Comparison of ENCODE assay signal across 7 mouse cellular contexts in the genomic region with DNA sequence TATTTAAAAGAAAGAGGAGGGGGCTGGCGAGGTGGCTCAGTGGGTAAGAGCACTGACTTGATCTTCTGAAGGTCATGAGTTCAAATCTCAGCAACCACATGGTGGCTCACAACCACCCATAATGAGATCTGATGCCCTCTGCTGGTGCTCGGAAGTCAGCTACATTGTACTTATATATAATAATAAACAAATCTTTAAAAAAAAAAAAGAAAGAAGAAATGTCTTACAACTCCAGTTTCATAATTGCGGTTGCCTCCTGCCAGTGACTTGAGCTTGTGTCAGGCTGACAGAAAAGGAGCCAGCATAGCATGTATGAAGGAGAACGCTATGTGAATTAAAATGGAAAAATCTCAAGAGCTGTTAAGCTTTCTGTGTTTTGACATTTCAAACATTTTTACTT. TPM values are rescaled to one million over a fixed set of nuclear protein-coding genes. Genes with fewer than 3 reads are reported as not detected.
A peak's percentile ranks its signal among the peaks of the same experiment; 100 is the strongest.
DNase-seq lines count a peak whose midpoint lies in the region; ATAC-seq and TF ChIP-seq lines count a peak whose summit lies in the region.
"Not testable (repeated sequence)": the region's sequence is repeated elsewhere in the genome, so short reads cannot be mapped to it uniquely, and the experiment has no call there.

No protein-coding gene starts in this region.

- peak; percentile 17 for TF ChIP-seq CTCF in left cerebral cortex, adult 2 months (IDR thresholded peaks at IDR 0.05)
- TF ChIP-seq CTCF in stomach, postnatal 0 days (IDR thresholded peaks at IDR 0.05; ENCODE audit: low read depth) = peak; percentile 42

- not testable (repeated sequence) for ATAC-seq in hindbrain, embryonic 14.5 days (ENCODE audit: low FRiP score); midbrain, embryonic 14.5 days (ENCODE audit: low FRiP score, low TSS enrichment); stomach, postnatal 0 days (ENCODE audit: low FRiP score, low TSS enrichment)

- H3K36me3 ChIP-seq in hindbrain, embryonic 14.5 days (replicated peaks; ENCODE audit: control insufficient read depth, insufficient read depth); midbrain, embryonic 14.5 days (ENCODE audit: control insufficient read depth, insufficient read depth, low read length); stomach, postnatal 0 days (ENCODE audit: control insufficient read depth, insufficient read depth, low read length): not testable (repeated sequence)

- not testable (repeated sequence) for H3K4me2 ChIP-seq in hindbrain, embryonic 14.5 days (replicated peaks); midbrain, embryonic 14.5 days (ENCODE audit: low read length); stomach, postnatal 0 days (replicated peaks; ENCODE audit: low read depth)

- not testable (repeated sequence) for H3K4me3 ChIP-seq in hindbrain, embryonic 14.5 days (replicated peaks; ENCODE audit: low read length); left cerebral cortex, adult 2 months; midbrain, embryonic 14.5 days (replicated peaks; ENCODE audit: low read depth, low read length); stomach, postnatal 0 days (ENCODE audit: low read depth, low read length)

- not testable (repeated sequence) for TF ChIP-seq EP300 in stomach, postnatal 0 days (optimal IDR thresholded peaks at IDR 0.05)

- WGBS in hindbrain, embryonic 14.5 days = 92% methylated on average over 2 of the region's 4 CpGs
- WGBS in midbrain, embryonic 14.5 days = 95% methylated on average over 3 of the region's 4 CpGs
- 83% methylated on average over 3 of the region's 4 CpGs for WGBS in stomach, postnatal 0 days

- intact Hi-C loops in left cerebral cortex, adult 2 months (cut with DNase I) = not testable (repeated sequence)

- not testable (repeated sequence) for H3K27me3 ChIP-seq in hindbrain, embryonic 14.5 days (ENCODE audit: control insufficient read depth, insufficient read depth, low read length); midbrain, embryonic 14.5 days (ENCODE audit: control insufficient read depth, insufficient read depth, low read length); stomach, postnatal 0 days (ENCODE audit: control insufficient read depth, insufficient read depth, low read length)

- not testable (repeated sequence) for H3K9me3 ChIP-seq in hindbrain, embryonic 14.5 days (ENCODE audit: control insufficient read depth, low read length); midbrain, embryonic 14.5 days (ENCODE audit: control insufficient read depth, low read length); stomach, postnatal 0 days (ENCODE audit: control insufficient read depth, low read length)

- not testable (repeated sequence) for H3K9ac ChIP-seq in hindbrain, embryonic 14.5 days; midbrain, embryonic 14.5 days (replicated peaks; ENCODE audit: low read length); stomach, postnatal 0 days (ENCODE audit: low read length)

- DNase-seq in B cell, adult 2 months = peak; percentile 45 to 54
- peak; percentile 23 for DNase-seq in MN1 (ENCODE audit: low spot score)
- DNase-seq in adrenal gland, postnatal 14 days = peak; percentile 15
- peak; percentile 23 for DNase-seq in hindbrain, embryonic 14.5 days (ENCODE audit: low spot score)
- not testable (repeated sequence) for DNase-seq in left cerebral cortex, adult 2 months (ENCODE audit: extremely low spot score in 1 of 2, low spot score in 2 of 2); stomach, postnatal 0 days (ENCODE audit: low spot score)
- peak; percentile 19 for DNase-seq in midbrain, embryonic 14.5 days

- H3K4me1 ChIP-seq in hindbrain, embryonic 14.5 days (replicated peaks; ENCODE audit: control insufficient read depth, insufficient read depth, low read length); midbrain, embryonic 14.5 days (ENCODE audit: control insufficient read depth, insufficient read depth, low read length); stomach, postnatal 0 days (replicated peaks; ENCODE audit: control insufficient read depth, insufficient read depth): not testable (repeated sequence)

- H3K27ac ChIP-seq in hindbrain, embryonic 14.5 days; left cerebral cortex, adult 2 months; midbrain, embryonic 14.5 days (replicated peaks; ENCODE audit: low read depth, low read length); stomach, postnatal 0 days (replicated peaks): not testable (repeated sequence)

RNA-seq across cellular contexts. Expression of a gene that starts 2.5 kb away (rescaled TPM):
- total RNA-seq in adrenal gland, postnatal 14 days (2021) = 109 and 133 TPM in 2 replicates
- polyA plus RNA-seq in hindbrain, embryonic 14.5 days (2014; fragmentation: Nextera tagmentation; extraction: Ambion mirVana) = 1,240 and 1,455 TPM in 2 replicates
- 10 to 100 TPM; 42.0 TPM for total RNA-seq in left cerebral cortex, adult 2 months (2021)
- polyA plus RNA-seq in midbrain, embryonic 14.5 days (2014; fragmentation: Nextera tagmentation; extraction: Ambion mirVana) = 1,329 and 1,495 TPM in 2 replicates
- 477 and 484 TPM in 2 replicates for polyA plus RNA-seq in stomach, postnatal 0 days (2015; fragmentation: Nextera tagmentation; extraction: Ambion mirVana)
